Mouse (Mus musculus): ENCODE data around the gene Relb. TPM values are rescaled to one million over a fixed set of nuclear protein-coding genes. Genes with fewer than 3 reads are reported as not detected.
A peak's percentile ranks its signal among the peaks of the same experiment; 100 is the strongest.

Gene Relb
- total RNA-seq, 2 experiments from 2014 or later, result 6.7 to 11.0 TPM

GRCm38 (mm10) chr7:19557982-19558900 is 71.0 kb downstream of the Relb start:
- DNase-seq (ENCODE audit: low spot score), result peak; percentile 51

- DNase-seq (ENCODE audit: low spot score), result peak; percentile 53
These were observed 72.2 kb downstream of the Relb start for GRCm38 (mm10) chr7:19557086-19557485.

Other genes with a start within 250 kb of the Relb start
- 10 to 100 TPM in 1 of 2 experiments, 1 to 10 TPM in 1; 9.0 to 10.6 TPM for gene Ercc2, start 247.4 kb downstream of the Relb start, total RNA-seq (2021)
- gene Klc3, start 225.3 kb downstream of the Relb start, total RNA-seq (2021), result under 1 TPM in 1 of 2 experiments, not detected in 1; 0.21 TPM
- over 10,000 TPM; 37,972 to 42,859 TPM for gene Ckm, start 224.7 kb downstream of the Relb start, total RNA-seq (2021)
- gene Mark4, start 170.6 kb downstream of the Relb start, total RNA-seq (2021), result 10 to 100 TPM; 18.5 to 20.8 TPM
- 1 to 10 TPM in 1 of 2 experiments, under 1 TPM in 1; 0.57 to 1.5 TPM for gene Exoc3l2, start 166.1 kb downstream of the Relb start, total RNA-seq (2021)
- gene Bloc1s3, start 121.1 kb downstream of the Relb start, total RNA-seq (2021), result 1 to 10 TPM; 1.9 to 2.2 TPM
- 1 to 10 TPM; 9.0 to 9.4 TPM for gene Trappc6a, start 121.0 kb downstream of the Relb start, total RNA-seq (2021)
- gene Nkpd1, start 111.6 kb downstream of the Relb start, total RNA-seq (2021), result not detected
- 10 to 100 TPM; 43.4 to 47.5 TPM for gene Ppp1r37, start 66.4 kb downstream of the Relb start, total RNA-seq (2021)
- gene Zfp296, start 52.2 kb downstream of the Relb start, total RNA-seq (2021), result under 1 TPM; 0.43 to 0.71 TPM
- 10 to 100 TPM; 72.9 to 81.2 TPM for gene Gemin7, start 51.8 kb downstream of the Relb start, total RNA-seq (2021)
- gene Clasrp, start 25.0 kb downstream of the Relb start, total RNA-seq (2021), result 10 to 100 TPM in 1 of 2 experiments, 1 to 10 TPM in 1; 8.7 to 10.4 TPM
- 10 to 100 TPM; 46.8 to 47.3 TPM for gene Clptm1, start 35.6 kb upstream of the Relb start, total RNA-seq (2021)
- gene Apoc2, start 48.5 kb upstream of the Relb start, total RNA-seq (2021), result under 1 TPM in 1 of 2 experiments, not detected in 1; 0.74 TPM
- gene Gm44805, start 52.0 kb upstream of the Relb start, total RNA-seq (2021), result not detected
- gene Apoc4, start 52.0 kb upstream of the Relb start, total RNA-seq (2021), result under 1 TPM in 1 of 2 experiments, not detected in 1; 0.95 TPM
- gene Apoc1, start 63.2 kb upstream of the Relb start, total RNA-seq (2021), result 1 to 10 TPM in 1 of 2 experiments, under 1 TPM in 1; 0.84 to 4.3 TPM
- 10 to 100 TPM; 59.5 to 87.1 TPM for gene Apoe, start 69.8 kb upstream of the Relb start, total RNA-seq (2021)
- gene Tomm40, start 86.0 kb upstream of the Relb start, total RNA-seq (2021), result 10 to 100 TPM; 40.8 to 44.0 TPM
- 1 to 10 TPM in 1 of 2 experiments, under 1 TPM in 1; 0.64 to 2.0 TPM for gene Nectin2, start 121.0 kb upstream of the Relb start, total RNA-seq (2021)
- 10 to 100 TPM; 17.4 to 28.5 TPM for gene Bcam, start 141.6 kb upstream of the Relb start, total RNA-seq (2021)
- not detected for gene Cblc, start 167.4 kb upstream of the Relb start, total RNA-seq (2021)
- gene Bcl3, start 193.3 kb upstream of the Relb start, total RNA-seq (2021), result 1 to 10 TPM; 1.0 to 2.0 TPM
- gene Gm19345, start 222.6 kb upstream of the Relb start, total RNA-seq (2021), result not detected
- not detected for gene Ceacam16, start 231.9 kb upstream of the Relb start, total RNA-seq (2021)

All from gastrocnemius, adult 18-20 months (tissue).